Mouse (Mus musculus): ENCODE measurements around the gene Crip1. TPM values are rescaled to one million over a fixed set of nuclear protein-coding genes. Genes with fewer than 3 reads are reported as not detected.

Crip1 gene
- polyA plus RNA-seq, 1 experiment from 2014 or later: 565 TPM

Other genes with a start within 250 kb of the Crip1 start
- 5.6 and 6.5 TPM in 2 replicates for gene Jag2, start 216.5 kb upstream of the Crip1 start, polyA plus RNA-seq (2015; fragmentation: Nextera tagmentation; extraction: Ambion mirVana)
- gene Nudt14, start 204.2 kb upstream of the Crip1 start, polyA plus RNA-seq (2015; fragmentation: Nextera tagmentation; extraction: Ambion mirVana): 109 and 121 TPM in 2 replicates
- gene Btbd6, start 169.8 kb upstream of the Crip1 start, polyA plus RNA-seq (2015; fragmentation: Nextera tagmentation; extraction: Ambion mirVana): 23.8 and 26.2 TPM in 2 replicates
- gene Brf1, start 145.6 kb upstream of the Crip1 start, polyA plus RNA-seq (2015; fragmentation: Nextera tagmentation; extraction: Ambion mirVana): 55.5 TPM in 2 replicates
- 10.5 and 12.2 TPM in 2 replicates for gene Pacs2, start 131.8 kb upstream of the Crip1 start, polyA plus RNA-seq (2015; fragmentation: Nextera tagmentation; extraction: Ambion mirVana)
- 0.15 TPM in 1 of 2 replicates, not detected in the other for gene Tex22, start 71.8 kb upstream of the Crip1 start, polyA plus RNA-seq (2015; fragmentation: Nextera tagmentation; extraction: Ambion mirVana)
- gene Mta1, start 48.0 kb upstream of the Crip1 start, polyA plus RNA-seq (2015; fragmentation: Nextera tagmentation; extraction: Ambion mirVana): 11.2 and 12.2 TPM in 2 replicates
- gene Crip2, start 6.1 kb upstream of the Crip1 start, polyA plus RNA-seq (2015; fragmentation: Nextera tagmentation; extraction: Ambion mirVana): 550 and 593 TPM in 2 replicates
- 31.4 and 34.5 TPM in 2 replicates for gene Tedc1, start 10.1 kb downstream of the Crip1 start, polyA plus RNA-seq (2015; fragmentation: Nextera tagmentation; extraction: Ambion mirVana)
- gene Tmem121, start 39.6 kb downstream of the Crip1 start, polyA plus RNA-seq (2015; fragmentation: Nextera tagmentation; extraction: Ambion mirVana): 4.7 and 5.8 TPM in 2 replicates